Mouse (Mus musculus) left cerebral cortex, postnatal 36 days (tissue): Measurements from ENCODE around the gene Klrb1a. TPM values are rescaled to one million over a fixed set of nuclear protein-coding genes. Genes with fewer than 3 reads are reported as not detected.
"Not testable (repeated sequence)": the region's sequence is repeated elsewhere in the genome, so short reads cannot be mapped to it uniquely, and the experiment has no call there.

Source experiments
- DNase-seq, 2 experiments: peaks; one replicate each; pipeline ENCODE4 v3.0.0; 2021 to 2022; ENCODE audit warnings: low spot score in 2 of 2, mixed read lengths in 1 of 2
- intact Hi-C: fragments of 180-260 bp; cut with DNase I; formaldehyde crosslinking; loops from one replicate; pipeline ENCODE4 v1.15.1; 2025
- total RNA-seq, 2 experiments: library from RNA; stranded (reverse); gene quantifications; 2 replicates each; pipeline ENCODE4 v1.2.3; 2021

The Klrb1a gene
- not detected for total RNA-seq

GRCm38 (mm10) chr6:128623433-128623832, at the start of gene Klrb1a:
Klrb1a (minus strand) TSS chr6:128623533.
- intact Hi-C loops, DNase-seq: not testable (repeated sequence)

GRCm38 (mm10) chr6:128669936-128670335, 46.6 kb upstream of the Klrb1a start:
- DNase-seq, result no peak
- intact Hi-C loops, result no loop called here

GRCm38 (mm10) chr6:128662206-128662605, 38.9 kb upstream of the Klrb1a start, which contains the start of gene Clec2h:
Clec2h (plus strand) TSS chr6:128662385.
- intact Hi-C loops, result no loop called here
- DNase-seq, result no peak

GRCm38 (mm10) chr6:128661249-128661648, 37.9 kb upstream of the Klrb1a start:
- intact Hi-C loops, result no loop called here
- no peak for DNase-seq

GRCm38 (mm10) chr6:128652938-128653337, 29.6 kb upstream of the Klrb1a start:
- no peak for DNase-seq
- intact Hi-C loops, result loop anchor here (5.0 kb wide), 1 partner anchor 94 kb away; no protein-coding TSS in a partner anchor

GRCm38 (mm10) chr6:128650827-128651226, 27.5 kb upstream of the Klrb1a start:
- DNase-seq, result not testable (repeated sequence)
- intact Hi-C loops, result loop anchor here (5.0 kb wide), 1 partner anchor 96 kb away; no protein-coding TSS in a partner anchor

GRCm38 (mm10) chr6:128650187-128650586, 26.9 kb upstream of the Klrb1a start:
- intact Hi-C loops, result loop anchor here (5.0 kb wide), 1 partner anchor 97 kb away; no protein-coding TSS in a partner anchor
- no peak for DNase-seq

GRCm38 (mm10) chr6:128649681-128650080, 26.3 kb upstream of the Klrb1a start:
- intact Hi-C loops, result loop anchor here (5.0 kb wide), 1 partner anchor 98 kb away; no protein-coding TSS in a partner anchor
- DNase-seq, result no peak

- intact Hi-C loops, DNase-seq: not testable (repeated sequence)
These were observed 22.4 kb upstream of the Klrb1a start for GRCm38 (mm10) chr6:128645708-128646107.

- DNase-seq, intact Hi-C loops: not testable (repeated sequence)
These were observed 21.4 kb upstream of the Klrb1a start for GRCm38 (mm10) chr6:128644694-128645093.

GRCm38 (mm10) chr6:128643999-128644398, 20.7 kb upstream of the Klrb1a start:
- intact Hi-C loops, result no loop called here
- no peak for DNase-seq

- intact Hi-C loops, result no loop called here
- DNase-seq, result no peak
These were observed 17.9 kb upstream of the Klrb1a start for GRCm38 (mm10) chr6:128641116-128641716.

GRCm38 (mm10) chr6:128640673-128641072, 17.3 kb upstream of the Klrb1a start:
- no peak for DNase-seq
- intact Hi-C loops, result no loop called here

- intact Hi-C loops, result loop anchor here (1.0 kb wide), 1 partner anchor 123 kb away; no protein-coding TSS in a partner anchor
These were observed 7.9 kb upstream of the Klrb1a start for GRCm38 (mm10) chr6:128630912-128631905.

GRCm38 (mm10) chr6:128629771-128630739, 6.7 kb upstream of the Klrb1a start:
- DNase-seq, result peak; percentile 39 to 41
- intact Hi-C loops, result not testable (repeated sequence)

More at GRCm38 (mm10) chr6:128630912-128631905, 7.9 kb upstream of the Klrb1a start:
- DNase-seq, result not testable (repeated sequence)

GRCm38 (mm10) chr6:128625246-128625645, 1.9 kb upstream of the Klrb1a start:
- intact Hi-C loops, DNase-seq: not testable (repeated sequence)

- intact Hi-C loops, result no loop called here
- no peak for DNase-seq
These were observed 1.1 kb upstream of the Klrb1a start for GRCm38 (mm10) chr6:128624425-128624824.

GRCm38 (mm10) chr6:128622733-128623132, 600 bp downstream of the Klrb1a start:
- intact Hi-C loops, result no loop called here
- no peak for DNase-seq

GRCm38 (mm10) chr6:128606350-128606749, 17.0 kb downstream of the Klrb1a start:
- intact Hi-C loops, result no loop called here
- DNase-seq, result no peak
